Mouse (Mus musculus): ENCODE measurements around the gene Clasrp. TPM values are rescaled to one million over a fixed set of nuclear protein-coding genes. Genes with fewer than 3 reads are reported as not detected.

The Clasrp gene
- total and polyA plus RNA-seq, 3 experiments, result 13.9 to 32.0 (median 14.0) TPM

DNA sequence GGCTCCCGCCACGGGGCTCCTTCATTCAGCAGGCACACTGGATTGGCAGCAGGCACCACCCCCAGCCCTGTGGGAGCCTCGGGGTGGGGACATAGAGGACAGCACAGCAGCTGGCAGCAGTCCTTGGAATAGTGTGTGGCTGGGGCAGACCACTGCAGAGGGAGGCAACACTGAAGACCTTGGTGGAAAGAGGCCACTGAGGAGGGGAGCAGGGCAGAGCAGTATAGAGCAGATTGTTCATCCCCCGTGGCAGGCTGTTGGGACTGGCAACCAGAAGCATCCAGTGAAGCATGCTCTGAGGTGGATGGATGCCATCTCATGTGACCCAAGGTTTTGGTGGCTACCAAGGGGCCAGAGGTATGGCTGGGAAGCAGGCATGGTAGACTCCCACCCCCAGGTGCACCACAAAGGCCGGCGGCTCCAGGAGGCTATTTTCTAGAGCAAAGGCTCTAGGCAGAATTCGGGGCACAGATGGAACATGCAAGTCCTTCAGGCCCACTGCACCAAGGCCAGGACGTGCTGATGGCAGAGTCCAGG lies 62.1 kb downstream of the Clasrp start:
- Histone ChIP-seq H3K4me1 (ENCODE audit: control insufficient read depth, insufficient read depth, low read length) (peaks cover 19% of the 10 kb centered on the region), H3K27me3 (ENCODE audit: control insufficient read depth, insufficient read depth, low read length) (no peaks in the 10 kb centered on the region), H3K36me3 (ENCODE audit: control insufficient read depth, insufficient read depth, low read length) (no peaks in the 10 kb centered on the region), H3K27ac (no peak overlapping the region), H3K79me2 (replicated peaks; ENCODE audit: control insufficient read depth, insufficient read depth, low read length) (peaks cover 7% of the 10 kb centered on the region), H3K9ac (ENCODE audit: low read depth, low read length) (no peak overlapping the region), H3K4me3 (no peak overlapping the region)
- WGBS, result 56% methylated on average over 8 of the region's 8 CpGs
- no peak for DNase-seq
- intact Hi-C loops (cut with DNase I), result no loop called here
- TF ChIP-seq POLR2A (IDR thresholded peaks at IDR 0.05; ENCODE audit: insufficient read depth, low read depth, low read length) (no peak), EP300 (IDR thresholded peaks at IDR 0.05; ENCODE audit: insufficient read depth, low read depth, low read length) (no peak), CTCF (IDR thresholded peaks at IDR 0.05) (no peak)

DNA sequence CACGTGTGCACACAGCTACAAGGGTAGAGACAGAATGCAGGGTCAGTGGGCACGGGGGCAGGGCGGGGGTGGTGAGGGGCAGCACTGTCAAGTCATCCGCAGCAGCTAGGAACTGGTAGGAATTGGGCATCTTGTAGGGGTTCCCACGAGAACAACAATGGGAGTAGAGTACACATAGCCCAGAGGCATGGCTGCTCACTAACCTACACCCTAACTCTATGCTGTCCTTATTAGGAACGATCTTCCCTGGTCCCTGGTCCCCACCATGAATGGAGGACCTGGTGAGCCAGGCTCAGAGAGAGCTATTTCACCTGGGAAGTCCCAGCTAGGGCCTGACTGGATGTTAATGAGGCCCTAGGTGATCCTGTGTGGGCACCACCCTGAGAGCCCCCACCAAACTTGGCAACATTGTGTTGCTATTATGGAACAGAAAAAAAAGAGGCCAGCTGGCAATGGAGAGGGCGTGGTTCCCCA lies 62.6 kb downstream of the Clasrp start:
- Histone ChIP-seq H3K27me3 (ENCODE audit: control insufficient read depth, insufficient read depth, low read length) (no peaks in the 10 kb centered on the region), H3K27ac (no peak overlapping the region), H3K36me3 (ENCODE audit: control insufficient read depth, insufficient read depth, low read length) (no peaks in the 10 kb centered on the region), H3K9ac (ENCODE audit: low read depth, low read length) (no peak overlapping the region), H3K4me3 (no peak overlapping the region), H3K4me1 (ENCODE audit: control insufficient read depth, insufficient read depth, low read length) (peaks cover 18% of the 10 kb centered on the region), H3K79me2 (replicated peaks; ENCODE audit: control insufficient read depth, insufficient read depth, low read length) (peaks cover 7% of the 10 kb centered on the region)
- TF ChIP-seq CTCF (IDR thresholded peaks at IDR 0.05), result no peak
- TF ChIP-seq EP300 (IDR thresholded peaks at IDR 0.05; ENCODE audit: insufficient read depth, low read depth, low read length), result no peak
- no peak for TF ChIP-seq POLR2A (IDR thresholded peaks at IDR 0.05; ENCODE audit: insufficient read depth, low read depth, low read length)
- 76% methylated on average over 7 of the region's 7 CpGs for WGBS
- DNase-seq, result no peak
- intact Hi-C loops (cut with DNase I), result no loop called here

DNA sequence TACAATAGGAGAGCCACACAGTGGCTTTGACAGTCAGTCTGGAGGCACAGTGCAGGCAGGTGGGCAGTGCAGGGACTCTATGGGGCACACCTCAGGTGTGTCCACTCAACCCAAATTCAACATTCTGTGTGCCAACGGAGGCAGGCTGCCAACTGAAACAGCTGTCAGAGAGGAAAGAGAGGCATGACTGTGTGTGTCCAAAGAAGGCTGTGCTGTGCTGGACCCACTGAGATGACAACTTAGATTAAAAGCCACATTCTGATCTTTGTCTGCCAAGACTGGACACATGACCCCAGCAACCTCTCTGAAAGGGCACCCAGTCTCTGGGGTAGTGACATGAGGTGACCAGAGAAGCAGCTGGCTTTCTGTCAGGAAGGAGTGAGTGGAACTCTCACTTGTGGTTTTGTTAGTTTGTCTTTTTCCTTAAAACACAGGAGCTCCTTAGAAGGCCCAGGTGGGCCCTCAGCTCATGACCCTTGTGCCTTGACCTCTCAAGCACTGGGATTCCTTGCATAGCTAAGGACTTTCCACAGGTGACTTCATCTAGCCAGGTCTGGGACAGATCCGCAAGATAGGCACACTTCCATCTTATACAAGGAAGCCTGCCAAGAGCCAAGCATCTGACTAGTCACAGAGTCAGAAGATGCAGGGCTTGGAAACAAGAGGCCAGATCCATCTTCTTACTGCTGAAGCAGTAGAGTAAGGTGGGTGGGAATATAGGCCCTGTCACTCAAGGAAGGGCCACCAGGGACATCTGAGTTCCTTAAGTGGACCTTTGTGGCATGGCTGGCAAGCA lies 63.3 kb downstream of the Clasrp start:
- WGBS, result 68% methylated on average over 2 of the region's 2 CpGs
- no peak for DNase-seq
- intact Hi-C loops (cut with DNase I), result no loop called here

DNA sequence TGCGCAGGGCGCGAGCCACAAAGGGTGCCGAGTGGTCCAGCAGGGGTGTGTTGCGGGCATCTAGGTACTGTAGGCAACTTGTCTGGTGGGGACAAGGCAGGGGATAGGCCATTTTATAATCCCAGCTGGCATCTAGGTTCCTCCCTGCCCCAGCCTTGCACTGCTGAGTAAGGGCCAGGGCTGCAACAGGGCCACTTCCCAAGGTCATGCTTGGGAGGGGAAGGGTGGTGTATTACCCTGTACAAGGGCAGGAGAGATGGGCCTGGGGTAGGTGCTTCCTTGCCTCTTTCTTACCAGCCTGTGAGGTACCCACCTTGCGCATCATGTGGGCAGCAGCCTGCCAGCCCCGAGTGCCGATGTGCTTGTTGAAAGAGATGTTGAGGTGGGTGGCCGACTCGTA lies 69.6 kb downstream of the Clasrp start:
- 92% methylated on average over 10 of the region's 10 CpGs for WGBS
- Histone ChIP-seq H3K27ac (no peak overlapping the region), H3K27me3 (ENCODE audit: control insufficient read depth, insufficient read depth, low read length) (no peaks in the 10 kb centered on the region), H3K36me3 (ENCODE audit: control insufficient read depth, insufficient read depth, low read length) (no peaks in the 10 kb centered on the region), H3K79me2 (replicated peaks; ENCODE audit: control insufficient read depth, insufficient read depth, low read length) (no peaks in the 10 kb centered on the region; the same call in 1 of the 2 replicates), H3K4me3 (no peak overlapping the region), H3K4me1 (ENCODE audit: control insufficient read depth, insufficient read depth, low read length) (no peaks in the 10 kb centered on the region), H3K9ac (ENCODE audit: low read depth, low read length) (no peak overlapping the region)
- intact Hi-C loops (cut with DNase I), result no loop called here
- no peak for DNase-seq
- TF ChIP-seq CTCF (IDR thresholded peaks at IDR 0.05) (no peak), POLR2A (IDR thresholded peaks at IDR 0.05; ENCODE audit: insufficient read depth, low read depth, low read length) (no peak), EP300 (IDR thresholded peaks at IDR 0.05; ENCODE audit: insufficient read depth, low read depth, low read length) (no peak)

More for the DNA sequence above, 63.3 kb downstream of the Clasrp start:
- Histone ChIP-seq H3K4me1 (ENCODE audit: control insufficient read depth, insufficient read depth, low read length) (peaks cover 16% of the 10 kb centered on the region), H3K27ac (no peak overlapping the region), H3K9ac (ENCODE audit: low read depth, low read length) (no peak overlapping the region), H3K4me3 (no peak overlapping the region), H3K79me2 (replicated peaks; ENCODE audit: control insufficient read depth, insufficient read depth, low read length) (peaks cover 7% of the 10 kb centered on the region), H3K36me3 (ENCODE audit: control insufficient read depth, insufficient read depth, low read length) (no peaks in the 10 kb centered on the region), H3K27me3 (ENCODE audit: control insufficient read depth, insufficient read depth, low read length) (no peaks in the 10 kb centered on the region)
- TF ChIP-seq EP300 (IDR thresholded peaks at IDR 0.05; ENCODE audit: insufficient read depth, low read depth, low read length) (no peak), CTCF (IDR thresholded peaks at IDR 0.05) (no peak), POLR2A (IDR thresholded peaks at IDR 0.05; ENCODE audit: insufficient read depth, low read depth, low read length) (no peak)

DNA sequence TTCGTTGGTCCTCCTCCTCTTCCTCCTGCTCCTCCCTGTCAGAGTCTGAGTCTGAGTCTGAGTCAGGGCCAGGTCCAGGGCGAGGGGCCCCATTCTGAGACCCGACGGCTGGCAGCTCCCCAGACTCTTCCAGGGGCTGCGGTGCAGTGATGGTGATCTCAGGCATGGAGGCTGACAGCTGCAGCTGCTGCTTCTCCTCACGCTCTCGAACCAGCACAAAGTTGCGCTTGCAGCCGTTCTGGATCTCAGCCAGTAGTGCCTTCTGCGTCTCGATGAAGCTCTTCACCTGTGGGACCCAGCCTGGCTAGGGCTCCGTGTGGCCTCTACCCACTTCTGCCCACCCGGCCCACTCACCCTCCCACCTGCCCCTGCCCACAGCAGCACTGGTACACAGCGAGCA lies 72.0 kb downstream of the Clasrp start:
- Histone ChIP-seq H3K36me3 (ENCODE audit: control insufficient read depth, insufficient read depth, low read length) (no peaks in the 10 kb centered on the region), H3K4me3 (no peak overlapping the region)

DNA sequence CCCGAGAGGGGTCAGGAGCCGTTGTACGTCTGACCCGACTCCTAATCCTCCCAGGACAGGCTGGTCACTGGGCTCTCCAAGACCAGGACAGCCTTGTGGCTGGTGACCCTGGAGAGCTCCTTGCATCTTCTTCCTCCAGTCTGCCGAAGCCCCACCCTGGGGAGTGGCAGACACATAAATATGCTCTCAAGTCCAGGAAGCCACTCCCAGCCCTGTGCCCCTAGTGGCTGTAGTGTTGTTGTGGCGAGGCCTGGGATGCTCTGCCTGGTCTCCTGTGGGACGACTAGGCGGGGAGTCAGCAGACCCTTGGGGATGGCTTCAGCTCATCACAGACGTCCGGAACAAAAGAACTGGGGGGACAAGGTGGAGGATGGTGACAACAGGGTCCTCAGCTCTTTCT lies 73.2 kb downstream of the Clasrp start:
- peak; percentile 13; the same call in 1 of the 2 replicates for TF ChIP-seq CTCF (IDR thresholded peaks at IDR 0.05)
- TF ChIP-seq POLR2A (IDR thresholded peaks at IDR 0.05; ENCODE audit: insufficient read depth, low read depth, low read length), result no peak
- Histone ChIP-seq H3K4me1 (ENCODE audit: control insufficient read depth, insufficient read depth, low read length) (no peaks in the 10 kb centered on the region), H3K27me3 (ENCODE audit: control insufficient read depth, insufficient read depth, low read length) (no peaks in the 10 kb centered on the region), H3K9ac (ENCODE audit: low read depth, low read length) (no peak overlapping the region), H3K36me3 (ENCODE audit: control insufficient read depth, insufficient read depth, low read length) (no peaks in the 10 kb centered on the region), H3K79me2 (replicated peaks; ENCODE audit: control insufficient read depth, insufficient read depth, low read length) (no peaks in the 10 kb centered on the region), H3K4me3 (no peak overlapping the region), H3K27ac (no peak overlapping the region)
- DNase-seq, result no peak
- 67% methylated on average over 10 of the region's 10 CpGs for WGBS
- intact Hi-C loops (cut with DNase I), result no loop called here

More for the DNA sequence above, 72.0 kb downstream of the Clasrp start:
- TF ChIP-seq CTCF (IDR thresholded peaks at IDR 0.05) (no peak), EP300 (IDR thresholded peaks at IDR 0.05; ENCODE audit: insufficient read depth, low read depth, low read length) (no peak), POLR2A (IDR thresholded peaks at IDR 0.05; ENCODE audit: insufficient read depth, low read depth, low read length) (no peak)
- no peak for DNase-seq
- no peak overlapping the region for H3K27ac ChIP-seq
- no peak overlapping the region for H3K9ac ChIP-seq (ENCODE audit: low read depth, low read length)
- no peaks in the 10 kb centered on the region for H3K4me1 ChIP-seq (ENCODE audit: control insufficient read depth, insufficient read depth, low read length)
- no peaks in the 10 kb centered on the region for H3K79me2 ChIP-seq (replicated peaks; ENCODE audit: control insufficient read depth, insufficient read depth, low read length)
- intact Hi-C loops (cut with DNase I), result no loop called here
- WGBS, result 85% methylated on average over 14 of the region's 14 CpGs
- no peaks in the 10 kb centered on the region for H3K27me3 ChIP-seq (ENCODE audit: control insufficient read depth, insufficient read depth, low read length)

Other genes starting within 250 kb of the Clasrp start
- 1 to 10 TPM; 9.3 to 9.7 TPM for gene Cd3eap, start 245.0 kb downstream of the Clasrp start, total RNA-seq (2021)
- gene Cd3eap, start 245.0 kb downstream of the Clasrp start, polyA plus RNA-seq (2012; rRNA removed), result 4.4 and 4.7 TPM in 2 replicates
- gene Ppp1r13l, start 244.7 kb downstream of the Clasrp start, total RNA-seq (2021), result 10 to 100 TPM; 43.9 to 45.1 TPM
- gene Ppp1r13l, start 244.7 kb downstream of the Clasrp start, polyA plus RNA-seq (2012; rRNA removed), result 23.5 and 30.1 TPM in 2 replicates
- gene Ercc2, start 222.5 kb downstream of the Clasrp start, total RNA-seq (2021), result 10 to 100 TPM; 10.9 to 11.6 TPM
- 22.6 and 24.8 TPM in 2 replicates for gene Ercc2, start 222.5 kb downstream of the Clasrp start, polyA plus RNA-seq (2012; rRNA removed)
- under 1 TPM; 0.21 to 0.25 TPM for gene Klc3, start 200.4 kb downstream of the Clasrp start, total RNA-seq (2021)
- gene Klc3, start 200.4 kb downstream of the Clasrp start, polyA plus RNA-seq (2012; rRNA removed), result 0.29 and 0.59 TPM in 2 replicates
- gene Ckm, start 199.7 kb downstream of the Clasrp start, total RNA-seq (2021), result 1,000 to 10,000 TPM; 3,482 to 3,985 TPM
- gene Ckm, start 199.7 kb downstream of the Clasrp start, polyA plus RNA-seq (2012; rRNA removed), result 7,008 and 7,255 TPM in 2 replicates
- 10 to 100 TPM; 22.4 to 27.2 TPM for gene Mark4, start 145.7 kb downstream of the Clasrp start, total RNA-seq (2021)
- gene Mark4, start 145.7 kb downstream of the Clasrp start, polyA plus RNA-seq (2012; rRNA removed), result 11.1 and 11.8 TPM in 2 replicates
- gene Exoc3l2, start 141.2 kb downstream of the Clasrp start, total RNA-seq (2021), result 1 to 10 TPM in 1 of 2 experiments, under 1 TPM in 1; 0.80 to 1.2 TPM
- gene Exoc3l2, start 141.2 kb downstream of the Clasrp start, polyA plus RNA-seq (2012; rRNA removed), result 1.5 and 1.7 TPM in 2 replicates
- gene Bloc1s3, start 96.1 kb downstream of the Clasrp start, total RNA-seq (2021), result 1 to 10 TPM; 2.2 to 2.5 TPM
- gene Bloc1s3, start 96.1 kb downstream of the Clasrp start, polyA plus RNA-seq (2012; rRNA removed), result 3.9 and 5.4 TPM in 2 replicates
- 10 to 100 TPM; 32.2 to 33.5 TPM for gene Trappc6a, start 96.1 kb downstream of the Clasrp start, total RNA-seq (2021)
- gene Trappc6a, start 96.1 kb downstream of the Clasrp start, polyA plus RNA-seq (2012; rRNA removed), result 32.9 and 45.0 TPM in 2 replicates
- gene Nkpd1, start 86.6 kb downstream of the Clasrp start, total RNA-seq (2021), result not detected
- gene Nkpd1, start 86.6 kb downstream of the Clasrp start, polyA plus RNA-seq (2012; rRNA removed), result 0.06 TPM in 1 of 2 replicates, not detected in the other
- 10 to 100 TPM; 58.0 to 69.5 TPM for gene Ppp1r37, start 41.4 kb downstream of the Clasrp start, total RNA-seq (2021)
- gene Ppp1r37, start 41.4 kb downstream of the Clasrp start, polyA plus RNA-seq (2012; rRNA removed), result 56.0 and 66.4 TPM in 2 replicates
- under 1 TPM; 0.42 to 0.43 TPM for gene Zfp296, start 27.2 kb downstream of the Clasrp start, total RNA-seq (2021)
- 0.82 and 1.0 TPM in 2 replicates for gene Zfp296, start 27.2 kb downstream of the Clasrp start, polyA plus RNA-seq (2012; rRNA removed)
- 10 to 100 TPM; 48.5 to 48.6 TPM for gene Gemin7, start 26.9 kb downstream of the Clasrp start, total RNA-seq (2021)
- 75.2 and 87.3 TPM in 2 replicates for gene Gemin7, start 26.9 kb downstream of the Clasrp start, polyA plus RNA-seq (2012; rRNA removed)
- 1 to 10 TPM; 7.1 to 7.6 TPM for gene Relb, start 25.0 kb upstream of the Clasrp start, total RNA-seq (2021)
- 9.5 and 12.1 TPM in 2 replicates for gene Relb, start 25.0 kb upstream of the Clasrp start, polyA plus RNA-seq (2012; rRNA removed)
- 10 to 100 TPM; 61.7 to 74.9 TPM for gene Clptm1, start 60.5 kb upstream of the Clasrp start, total RNA-seq (2021)
- gene Clptm1, start 60.5 kb upstream of the Clasrp start, polyA plus RNA-seq (2012; rRNA removed), result 70.1 and 123 TPM in 2 replicates
- under 1 TPM in 1 of 2 experiments, not detected in 1; 0.47 TPM for gene Apoc2, start 73.5 kb upstream of the Clasrp start, total RNA-seq (2021)
- not detected in 2 replicates for gene Apoc2, start 73.5 kb upstream of the Clasrp start, polyA plus RNA-seq (2012; rRNA removed)
- gene Gm44805, start 76.9 kb upstream of the Clasrp start, total RNA-seq (2021), result not detected
- gene Gm44805, start 76.9 kb upstream of the Clasrp start, polyA plus RNA-seq (2012; rRNA removed), result not detected in 2 replicates
- not detected for gene Apoc4, start 77.0 kb upstream of the Clasrp start, total RNA-seq (2021)
- gene Apoc4, start 77.0 kb upstream of the Clasrp start, polyA plus RNA-seq (2012; rRNA removed), result 0.82 TPM in 1 of 2 replicates, not detected in the other
- gene Apoc1, start 88.2 kb upstream of the Clasrp start, total RNA-seq (2021), result 1 to 10 TPM; 2.7 to 4.2 TPM
- gene Apoc1, start 88.2 kb upstream of the Clasrp start, polyA plus RNA-seq (2012; rRNA removed), result 3.1 and 7.2 TPM in 2 replicates
- gene Apoe, start 94.7 kb upstream of the Clasrp start, total RNA-seq (2021), result 100 to 1,000 TPM; 278 to 293 TPM
- gene Apoe, start 94.7 kb upstream of the Clasrp start, polyA plus RNA-seq (2012; rRNA removed), result 456 and 519 TPM in 2 replicates
- 10 to 100 TPM; 92.7 to 98.2 TPM for gene Tomm40, start 111.0 kb upstream of the Clasrp start, total RNA-seq (2021)
- 81.9 and 91.2 TPM in 2 replicates for gene Tomm40, start 111.0 kb upstream of the Clasrp start, polyA plus RNA-seq (2012; rRNA removed)
- gene Nectin2, start 146.0 kb upstream of the Clasrp start, total RNA-seq (2021), result 10 to 100 TPM; 30.2 to 41.4 TPM
- gene Nectin2, start 146.0 kb upstream of the Clasrp start, polyA plus RNA-seq (2012; rRNA removed), result 29.4 and 30.7 TPM in 2 replicates
- gene Bcam, start 166.5 kb upstream of the Clasrp start, total RNA-seq (2021), result 100 to 1,000 TPM; 190 to 214 TPM
- gene Bcam, start 166.5 kb upstream of the Clasrp start, polyA plus RNA-seq (2012; rRNA removed), result 240 and 262 TPM in 2 replicates
- under 1 TPM; 0.63 to 0.77 TPM for gene Cblc, start 192.3 kb upstream of the Clasrp start, total RNA-seq (2021)
- 0.41 and 1.2 TPM in 2 replicates for gene Cblc, start 192.3 kb upstream of the Clasrp start, polyA plus RNA-seq (2012; rRNA removed)
- gene Bcl3, start 218.3 kb upstream of the Clasrp start, total RNA-seq (2021), result 1 to 10 TPM; 3.5 to 6.1 TPM
- 11.9 and 14.0 TPM in 2 replicates for gene Bcl3, start 218.3 kb upstream of the Clasrp start, polyA plus RNA-seq (2012; rRNA removed)
- not detected for gene Gm19345, start 247.5 kb upstream of the Clasrp start, total RNA-seq (2021)
- not detected in 2 replicates for gene Gm19345, start 247.5 kb upstream of the Clasrp start, polyA plus RNA-seq (2012; rRNA removed)